Mouse (Mus musculus): ENCODE measurements around the gene Sema6d.

Gene Sema6d

DNA sequence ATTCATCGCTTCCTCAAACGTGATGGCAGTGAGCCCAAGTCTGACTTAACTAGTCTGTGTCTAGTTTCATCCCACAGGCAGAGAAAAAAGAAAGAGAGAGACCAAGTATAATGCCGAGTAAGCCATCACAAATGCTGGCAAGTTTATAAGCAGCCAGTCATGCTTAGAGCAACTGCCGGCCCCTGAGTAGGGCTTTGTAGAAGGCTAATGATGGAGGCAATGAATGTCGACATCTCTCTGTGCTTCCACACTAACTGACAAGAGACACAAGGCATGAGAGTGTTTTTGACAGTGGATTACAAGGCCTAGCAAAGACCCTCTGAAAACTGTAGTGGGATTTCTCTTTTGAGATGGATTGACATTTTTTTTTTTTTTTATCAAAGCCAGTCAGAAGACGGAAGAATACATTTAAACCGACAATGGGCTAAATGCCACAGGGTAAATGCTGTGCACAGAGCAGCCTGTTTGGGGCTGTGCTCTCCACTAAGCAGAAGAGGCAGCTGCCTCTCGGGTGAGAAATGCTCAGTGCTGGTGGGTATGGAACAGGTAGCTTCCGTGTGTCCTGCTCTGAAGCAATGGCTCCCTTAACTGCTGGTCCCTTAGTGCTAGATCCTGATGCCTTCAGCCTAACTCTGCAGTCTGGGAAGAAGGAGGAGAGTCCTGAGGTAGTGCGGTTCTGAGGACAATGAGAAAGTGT, 380.7 kb downstream of the Sema6d start:
- in situ Hi-C loops (cut with MboI, MseI) = no loop called here

DNA sequence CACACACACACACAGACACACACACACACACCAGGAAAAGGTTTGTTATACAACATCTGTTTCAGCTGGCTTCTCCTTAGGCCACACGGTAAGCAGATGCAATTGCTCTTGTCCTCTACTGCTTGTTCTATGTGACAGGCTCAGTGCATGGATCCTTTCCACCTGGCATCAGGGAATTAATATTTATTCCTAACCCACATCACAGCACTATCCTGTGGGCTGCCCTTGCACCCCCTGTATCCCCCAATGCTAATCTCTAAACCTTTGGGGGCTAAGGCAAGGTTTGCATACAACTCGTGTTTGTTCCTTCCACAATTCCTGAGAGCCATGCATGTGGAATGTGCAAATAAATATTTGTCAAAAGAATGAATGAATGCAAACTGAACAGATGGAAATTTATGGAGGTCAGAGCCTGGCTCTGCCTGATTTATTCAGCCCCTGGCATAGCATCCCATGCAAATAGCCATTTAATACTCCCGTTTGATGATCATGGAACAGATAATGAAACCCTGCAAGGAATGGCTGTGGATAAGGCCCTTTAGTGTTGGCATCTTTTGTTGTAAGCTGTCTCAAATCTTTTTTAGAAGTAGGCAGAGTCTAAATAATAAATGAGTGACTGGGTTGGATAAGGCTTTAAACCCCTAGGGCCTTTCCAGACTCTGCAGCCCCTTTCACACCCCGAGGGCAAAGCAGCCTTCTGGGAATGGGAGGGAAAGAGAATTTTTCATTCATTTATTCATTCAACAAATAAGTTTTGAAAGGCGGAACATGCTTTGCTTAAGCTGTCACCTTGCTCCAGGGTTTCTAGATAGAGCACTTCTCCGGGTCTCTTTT, 383.1 kb downstream of the Sema6d start:
- in situ Hi-C loops (cut with MboI, MseI) = no loop called here

DNA sequence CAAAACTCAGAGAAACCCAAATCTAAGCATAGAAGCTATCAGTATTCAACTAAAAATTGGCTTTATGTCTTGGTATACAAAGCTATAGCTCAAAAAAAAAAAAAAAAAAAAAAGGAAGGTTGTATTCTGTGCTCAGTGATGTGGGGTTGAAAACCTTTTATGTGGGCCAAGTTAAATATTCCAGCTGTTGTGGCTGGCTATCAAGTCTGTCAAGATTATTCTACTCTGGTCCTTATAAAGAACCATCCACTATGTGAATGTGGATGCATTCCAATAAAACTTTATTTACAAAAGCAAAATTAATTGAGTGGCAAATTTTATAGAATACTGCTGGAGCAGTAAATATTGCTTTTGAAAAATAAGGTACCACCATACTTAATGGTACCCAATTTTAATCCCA, 388.1 kb downstream of the Sema6d start:
- in situ Hi-C loops (cut with MboI, MseI) = no loop called here

- in situ Hi-C loops (cut with MboI, MseI) = no loop called here
Observed at GRCm38 (mm10) chr2:124478526-124478925, 388.8 kb downstream of the Sema6d start.

DNA sequence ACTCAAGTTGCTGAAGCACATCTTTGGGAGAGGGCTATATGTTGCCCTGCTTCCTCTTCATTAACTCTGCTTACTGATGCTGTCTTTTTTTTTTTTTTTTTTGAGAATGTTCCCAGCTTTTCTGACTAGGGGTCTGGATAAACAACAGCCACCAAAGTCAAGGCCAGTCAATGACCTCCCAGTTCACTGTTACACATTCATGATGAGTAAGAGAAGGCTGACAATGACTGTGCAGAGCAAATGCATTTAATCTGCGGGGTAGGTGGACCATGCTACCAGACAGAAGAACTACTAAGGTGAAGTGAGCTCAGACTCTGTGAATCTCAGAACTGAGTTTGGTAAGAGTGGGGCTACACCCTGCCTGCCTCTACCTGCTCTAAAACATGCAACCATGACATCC, 396.0 kb downstream of the Sema6d start:
- in situ Hi-C loops (cut with MboI, MseI) = no loop called here

DNA sequence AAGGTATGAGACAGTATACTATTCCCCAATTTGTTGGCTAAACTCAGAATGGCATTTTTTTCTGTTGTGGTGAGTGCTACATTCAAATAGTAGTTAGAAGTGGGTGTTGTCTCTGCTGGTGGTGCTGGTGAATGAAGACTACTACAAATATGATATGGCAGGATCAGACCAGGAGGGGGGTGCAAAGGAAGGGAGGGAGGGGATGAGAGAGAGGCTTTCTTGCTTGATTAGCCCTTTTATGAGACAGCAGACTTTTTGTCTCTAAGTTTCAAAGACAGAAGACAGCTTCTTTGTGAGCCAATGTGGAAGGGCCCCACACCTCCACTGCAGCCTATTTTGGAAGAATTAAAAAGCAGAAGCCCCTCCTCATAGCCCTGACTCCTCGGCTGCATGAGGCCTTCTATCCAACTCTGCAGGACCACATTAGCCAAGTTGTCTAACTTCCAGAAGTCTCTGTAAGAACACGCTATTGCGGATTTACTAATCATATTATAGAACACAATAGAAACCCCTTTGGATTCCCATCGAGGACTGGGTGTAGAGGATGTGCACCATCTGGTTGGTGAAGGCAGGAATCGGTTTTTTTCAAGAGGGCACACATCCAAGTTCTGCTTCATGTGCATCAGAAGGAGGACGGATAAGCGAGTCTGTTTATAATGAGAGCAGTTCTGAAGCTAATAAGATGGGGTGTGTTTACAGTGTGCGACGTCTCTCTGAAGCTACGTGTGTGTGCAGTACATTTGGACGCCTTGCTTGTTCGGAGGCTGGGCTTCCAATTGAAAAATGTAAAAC, 400.4 kb downstream of the Sema6d start:
- in situ Hi-C loops (cut with MboI, MseI) = no loop called here

DNA sequence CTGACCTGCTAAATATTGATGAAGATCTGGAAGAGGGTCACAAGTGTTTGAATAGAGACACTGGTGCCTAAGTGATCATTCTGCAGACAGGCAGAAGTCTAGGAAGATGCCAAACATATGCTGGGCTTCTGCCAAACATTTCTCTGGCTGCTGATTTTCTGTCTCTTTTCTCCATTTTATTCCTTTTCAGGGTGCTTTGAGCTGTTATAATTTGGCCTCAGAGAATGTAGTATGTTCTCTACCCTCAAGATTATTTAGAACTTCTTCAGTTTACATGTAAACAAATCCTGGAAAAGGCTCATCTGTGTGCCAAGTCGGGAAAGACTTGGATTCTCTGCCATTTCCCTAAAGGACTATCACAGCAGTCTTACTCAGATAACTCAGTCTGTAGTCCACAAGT, 406.0 kb downstream of the Sema6d start:
- in situ Hi-C loops (cut with MboI, MseI) = no loop called here

GRCm38 (mm10) chr2:124499670-124500069, 409.9 kb downstream of the Sema6d start:
- in situ Hi-C loops (cut with MboI, MseI) = no loop called here

- in situ Hi-C loops (cut with MboI, MseI) = no loop called here
Observed at GRCm38 (mm10) chr2:124505784-124506489, 416.2 kb downstream of the Sema6d start.

DNA sequence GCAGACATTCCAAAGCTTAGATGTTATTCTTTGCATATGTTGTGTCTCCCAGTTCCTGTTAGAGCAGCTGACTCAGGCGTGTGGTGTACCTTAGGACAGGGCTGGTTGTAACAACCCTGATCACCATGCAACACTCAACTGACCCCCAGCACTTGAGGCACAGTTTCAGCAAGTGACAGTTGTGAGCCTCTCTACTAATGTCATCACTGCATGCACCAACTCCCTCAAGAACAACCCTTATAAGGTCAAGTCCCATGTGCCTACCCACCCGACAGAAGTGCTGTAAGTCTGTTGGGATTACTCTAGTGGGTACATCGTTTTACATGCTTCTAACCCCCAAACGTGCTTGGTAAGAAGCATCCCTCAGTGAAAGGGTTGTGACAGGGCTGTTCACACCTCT, 418.0 kb downstream of the Sema6d start:
- in situ Hi-C loops (cut with MboI, MseI) = no loop called here

DNA sequence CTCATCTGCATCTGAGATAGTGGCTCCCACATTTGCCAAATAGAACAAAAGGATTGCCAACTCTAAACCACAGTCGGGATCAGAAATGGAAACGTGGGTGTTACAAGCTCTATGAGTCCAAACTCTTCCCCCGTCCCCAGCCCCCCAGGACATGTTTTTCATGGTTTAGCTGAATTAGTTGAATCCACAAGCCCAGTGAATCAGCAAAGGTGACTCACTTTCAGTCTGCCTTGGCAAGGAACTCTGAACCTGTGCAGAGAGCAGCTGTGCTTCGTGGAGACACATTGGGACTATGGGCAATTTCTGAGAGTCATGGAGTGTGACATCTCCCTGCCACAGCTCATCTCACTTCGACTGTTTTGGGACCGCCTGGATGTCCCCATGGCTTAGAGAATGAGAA, 419.7 kb downstream of the Sema6d start:
- in situ Hi-C loops (cut with MboI, MseI) = no loop called here

- in situ Hi-C loops (cut with MboI, MseI) = no loop called here
Observed at GRCm38 (mm10) chr2:124511826-124512225, 422.1 kb downstream of the Sema6d start.

GRCm38 (mm10) chr2:124522426-124522825, 432.7 kb downstream of the Sema6d start:
- in situ Hi-C loops (cut with MboI, MseI) = no loop called here

DNA sequence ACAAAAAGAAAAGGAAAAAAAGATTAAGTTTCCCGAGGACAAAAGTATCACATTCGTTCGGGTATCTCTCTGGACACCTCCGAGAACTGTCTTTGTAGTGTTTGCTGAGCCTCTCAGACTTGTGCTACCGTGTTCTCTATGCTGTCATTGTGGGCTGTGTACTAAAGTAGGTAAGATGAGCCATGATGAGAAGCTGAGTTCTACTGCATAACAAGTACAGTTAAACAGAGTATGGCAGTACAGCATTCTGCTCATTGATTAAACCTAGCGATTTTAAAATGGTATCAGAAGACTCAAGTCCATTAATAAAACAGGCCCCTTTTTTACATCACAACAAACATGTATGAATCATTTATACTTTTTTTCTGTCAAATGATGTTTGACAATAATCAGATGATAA, 433.9 kb downstream of the Sema6d start:
- in situ Hi-C loops (cut with MboI, MseI) = no loop called here

DNA sequence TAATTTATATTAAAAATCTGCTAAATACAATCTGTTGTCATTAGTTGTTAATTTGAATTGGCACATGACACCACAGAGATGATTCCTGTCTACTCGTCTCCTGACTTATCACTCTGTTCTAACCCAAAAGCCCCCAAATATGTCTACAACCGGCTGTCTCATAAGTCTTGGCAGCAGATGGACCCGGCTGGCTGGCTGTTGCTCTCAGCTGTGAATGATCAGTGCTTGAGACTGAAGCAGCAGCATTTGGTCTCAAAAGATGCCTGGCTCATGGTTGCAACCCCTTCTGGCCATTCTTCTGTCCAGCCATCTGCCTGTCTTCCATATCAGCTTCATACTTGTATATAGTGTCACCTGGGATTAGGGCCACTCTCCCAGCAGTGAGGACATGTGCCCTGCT, 434.4 kb downstream of the Sema6d start:
- in situ Hi-C loops (cut with MboI, MseI) = no loop called here

- in situ Hi-C loops (cut with MboI, MseI) = no loop called here
Observed at GRCm38 (mm10) chr2:124527641-124528040, 437.9 kb downstream of the Sema6d start.

GRCm38 (mm10) chr2:124530441-124530840, 440.7 kb downstream of the Sema6d start:
- in situ Hi-C loops (cut with MboI, MseI) = no loop called here

GRCm38 (mm10) chr2:124531062-124531461, 441.3 kb downstream of the Sema6d start:
- in situ Hi-C loops (cut with MboI, MseI) = no loop called here

- in situ Hi-C loops (cut with MboI, MseI) = no loop called here
Observed at GRCm38 (mm10) chr2:124532906-124533305, 443.1 kb downstream of the Sema6d start.

DNA sequence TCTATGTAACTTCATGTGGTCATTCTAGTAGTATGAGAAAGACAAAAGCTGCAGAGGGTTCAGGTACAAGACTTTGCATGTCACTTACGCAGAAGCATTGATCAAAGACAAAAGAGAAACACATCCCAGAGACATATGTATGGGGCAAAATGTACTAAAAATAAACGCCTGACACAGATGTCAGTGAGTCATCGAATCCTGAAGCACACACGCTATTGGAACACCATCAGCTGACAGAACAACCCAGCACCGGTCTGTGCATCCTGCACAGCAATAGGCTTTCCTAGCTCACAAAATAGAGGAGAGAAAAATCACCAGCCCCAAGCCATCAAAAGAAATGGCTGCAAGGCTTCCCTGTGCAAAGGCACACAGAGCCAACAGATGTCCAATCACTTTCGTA, 443.8 kb downstream of the Sema6d start:
- in situ Hi-C loops (cut with MboI, MseI) = no loop called here

- in situ Hi-C loops (cut with MboI, MseI) = no loop called here
Observed at GRCm38 (mm10) chr2:124550315-124550714, 460.5 kb downstream of the Sema6d start.
